In genomic region chr15:77661841-77662240, GRCm38 (mm10) we compare ENCODE assay signal across 10 mouse cellular contexts. TPM values are rescaled to one million over a fixed set of nuclear protein-coding genes. Genes with fewer than 3 reads are reported as not detected.
"Had no signal": no experiment of that assay in that cellular context is flagged by ENCODE, and none has a peak within 500 bp of the region (broad histone marks: within the 10 kb centered on the region; RNA-seq: fewer than 3 reads in every experiment).

No protein-coding gene starts in this region.

RNA-seq across cellular contexts. Expression of gene Apol11b, which starts 18.8 kb away (rescaled TPM):
- total RNA-seq: megakaryocyte progenitor cell, adult 5-6 weeks; midbrain, postnatal 0 days had no signal
- polyA plus RNA-seq: macrophage; midbrain, embryonic 11.5 days; midbrain, embryonic 13.5 days; midbrain, embryonic 15.5 days; midbrain, postnatal 0 days; neural tube, embryonic 12.5 days; neural tube, embryonic 14.5 days; stomach, embryonic 14.5 days had no signal

RNA-seq across cellular contexts. Expression of gene Apol7e, which starts 36.8 kb away (rescaled TPM):
- total RNA-seq: midbrain, postnatal 0 days had no signal
- polyA plus RNA-seq: lung, postnatal 0 days; midbrain, embryonic 11.5 days; midbrain, embryonic 13.5 days; midbrain, embryonic 15.5 days; midbrain, postnatal 0 days; neural tube, embryonic 12.5 days; neural tube, embryonic 14.5 days had no signal
